ENCODE assay signal across 15 mouse cellular contexts in the genomic region with DNA sequence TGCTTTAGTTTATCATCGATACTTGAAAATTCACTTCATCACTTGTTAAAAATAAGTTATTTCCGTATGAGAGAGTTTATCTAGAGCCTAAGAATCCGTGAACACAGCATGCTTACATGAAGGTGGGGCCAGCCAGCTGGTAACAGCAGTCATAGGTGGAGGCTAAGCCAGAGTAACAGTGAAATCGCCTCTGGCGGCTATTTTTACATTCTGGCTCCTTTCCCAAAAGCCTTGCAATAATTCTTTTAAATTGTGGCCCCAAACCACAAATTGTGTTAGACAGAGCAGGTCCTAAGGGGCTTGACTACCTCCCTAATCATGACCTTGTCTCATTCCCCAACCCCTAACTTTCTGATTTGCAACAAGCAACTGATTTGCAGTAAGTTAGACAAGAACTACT. TPM values are rescaled to one million over a fixed set of nuclear protein-coding genes. Genes with fewer than 3 reads are reported as not detected.
"Had no signal": no experiment of that assay in that cellular context is flagged by ENCODE, and none has a peak within 500 bp of the region (broad histone marks: within the 10 kb centered on the region; RNA-seq: fewer than 3 reads in every experiment).

No protein-coding gene starts in this region.

- H3K27ac ChIP-seq: kidney, postnatal 0 days; layer of hippocampus, adult 2 months; limb, embryonic 15.5 days; liver, embryonic 12.5 days; macrophage; midbrain, embryonic 15.5 days; neural tube, embryonic 12.5 days; stomach, postnatal 0 days had no signal

- H3K4me3 ChIP-seq: layer of hippocampus, adult 2 months; limb, embryonic 15.5 days; liver, embryonic 12.5 days; megakaryocyte, embryonic 14.5 days; midbrain, embryonic 15.5 days; neural tube, embryonic 12.5 days had no signal

- H3K36me3 ChIP-seq: limb, embryonic 15.5 days; liver, embryonic 12.5 days; midbrain, embryonic 15.5 days; neural tube, embryonic 12.5 days had no signal

- DNase-seq: kidney, postnatal 4 days; left cerebral cortex, postnatal 4 days; lung, embryonic 14.5 days; lung, postnatal 14 days; thymus, postnatal 4 days had no signal

RNA-seq across cellular contexts. Expression of gene Acvr1c, which starts 4.8 kb away (rescaled TPM):
- total RNA-seq: neutrophil, adult 5-6 weeks had no signal
- polyA plus RNA-seq: macrophage had no signal
